Mouse (Mus musculus) forebrain, embryonic 13.5 days (tissue): ENCODE results near the gene Ifitm7. TPM values are rescaled to one million over a fixed set of nuclear protein-coding genes. Genes with fewer than 3 reads are reported as not detected.
A peak's percentile ranks its signal among the peaks of the same experiment; 100 is the strongest.
"Not testable (repeated sequence)": the region's sequence is repeated elsewhere in the genome, so short reads cannot be mapped to it uniquely, and the experiment has no call there.

Source experiments
- ATAC-seq: fragments of 200-750 bp; cut with Nextera tagmentation; 2 replicates; pipeline ENCODE4 v1.8.0; 2017
- H3K27ac ChIP-seq: fragments of 300-500 bp; sonication (generic); 2 replicates; pipeline ENCODE4 v1.5.1; 2015; ENCODE audit warnings: inconsistent platforms, mild to moderate bottlenecking, moderate library complexity
- H3K27me3 ChIP-seq: fragments of 300-500 bp; sonication (generic); 2 replicates; pipeline ENCODE4 v1.6.1; 2015; ENCODE audit warnings: mild to moderate bottlenecking, inconsistent platforms
- H3K36me3 ChIP-seq: fragments of 300-500 bp; sonication (generic); 2 replicates; pipeline ENCODE4 v1.6.1; 2015; ENCODE audit warnings: mild to moderate bottlenecking, inconsistent platforms; ENCODE audit not compliant: poor library complexity, severe bottlenecking
- H3K4me1 ChIP-seq: fragments of 300-500 bp; sonication (generic); 2 replicates; pipeline ENCODE4 v1.6.1; 2015; ENCODE audit warnings: inconsistent platforms
- H3K4me2 ChIP-seq: fragments of 300-500 bp; sonication (generic); 2 replicates; pipeline ENCODE4 v1.6.1; 2015; ENCODE audit warnings: inconsistent platforms, mild to moderate bottlenecking, moderate library complexity
- H3K4me3 ChIP-seq: fragments of 300-500 bp; sonication (generic); 2 replicates; pipeline ENCODE4 v1.5.1; 2015; ENCODE audit warnings: mild to moderate bottlenecking, inconsistent platforms
- H3K9ac ChIP-seq: fragments of 300-500 bp; sonication (generic); 2 replicates; pipeline ENCODE4 v1.6.1; 2015; ENCODE audit warnings: mild to moderate bottlenecking, inconsistent platforms
- H3K9me3 ChIP-seq: fragments of 300-500 bp; sonication (generic); replicated peaks from 2 replicates; pipeline ENCODE4 v1.6.1; 2016; ENCODE audit warnings: inconsistent platforms
- WGBS: fragments of 180-500 bp; shearing (Covaris S2); methylation state at CpG from one replicate; pipeline ENCODE4 v1.1.7; 2015; 5-methylcytosine and 5-hydroxymethylcytosine counted together
- polyA plus RNA-seq: library from polyadenylated mRNA; unstranded; fragments of >200 nt; fragmentation: Nextera tagmentation; extraction: Ambion mirVana; gene quantifications from 2 replicates; pipeline ENCODE4 v1.2.1, GENCODE M21; 2015

Gene Ifitm7
- polyA plus RNA-seq, 1 experiment from 2014 or later: 0.71 TPM

DNA sequence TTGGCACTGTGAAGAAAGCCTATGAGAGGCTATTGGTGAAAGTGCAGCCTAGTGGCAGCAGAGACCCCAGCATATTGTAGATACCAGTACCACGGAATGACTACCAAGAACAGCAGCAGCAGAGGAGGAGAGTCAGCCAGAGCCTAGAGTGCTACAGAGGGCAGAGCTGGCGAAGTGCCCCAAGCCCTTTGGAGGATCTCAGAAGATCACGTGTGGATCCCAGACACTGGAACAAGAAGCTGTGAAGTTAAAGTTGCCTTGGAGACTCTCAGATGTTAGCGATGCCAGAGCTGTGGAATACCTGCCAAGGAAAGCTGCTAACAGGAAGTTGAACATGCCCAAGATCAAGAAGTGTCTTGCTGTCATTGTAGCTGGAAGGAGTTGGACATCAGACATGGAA, 18.6 kb upstream of the Ifitm7 start:
- H3K27ac ChIP-seq: no peak overlapping the region
- no peak for ATAC-seq
- WGBS: 82% methylated on average over 4 of the region's 4 CpGs
- H3K4me2 ChIP-seq: no peak overlapping the region
- H3K9ac ChIP-seq: no peak overlapping the region
- no peak overlapping the region for H3K4me3 ChIP-seq
- H3K36me3 ChIP-seq: no peaks in the 10 kb centered on the region
- no peaks in the 10 kb centered on the region for H3K4me1 ChIP-seq
- H3K27me3 ChIP-seq: no peaks in the 10 kb centered on the region
- no peaks in the 10 kb centered on the region for H3K9me3 ChIP-seq

DNA sequence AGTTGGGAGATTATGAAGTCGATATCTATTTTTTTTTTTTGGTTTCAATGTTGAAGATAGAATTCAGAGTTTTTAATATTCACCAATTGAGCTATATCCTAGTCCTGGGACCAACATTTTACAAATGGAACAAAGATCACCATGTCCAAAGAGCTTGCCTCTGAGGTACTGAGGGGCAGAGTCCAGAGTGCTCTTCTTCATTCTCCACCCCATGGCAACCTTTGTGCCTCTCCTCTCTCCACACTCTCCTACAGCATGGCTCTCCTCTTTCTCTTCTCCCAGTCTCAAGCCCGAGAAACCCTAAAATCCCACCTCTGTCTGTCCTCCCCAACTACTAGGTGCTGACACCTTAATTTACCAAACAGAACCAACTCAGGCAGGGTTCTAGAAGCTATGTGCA, 18.0 kb upstream of the Ifitm7 start:
- no peaks in the 10 kb centered on the region for H3K27me3 ChIP-seq
- no peaks in the 10 kb centered on the region for H3K36me3 ChIP-seq
- H3K27ac ChIP-seq: no peak overlapping the region
- no peaks in the 10 kb centered on the region for H3K9me3 ChIP-seq
- no peak for ATAC-seq
- no peak overlapping the region for H3K4me3 ChIP-seq
- no peak overlapping the region for H3K9ac ChIP-seq
- WGBS: 85% methylated on average over 2 of the region's 2 CpGs
- no peaks in the 10 kb centered on the region for H3K4me1 ChIP-seq
- H3K4me2 ChIP-seq: no peak overlapping the region

DNA sequence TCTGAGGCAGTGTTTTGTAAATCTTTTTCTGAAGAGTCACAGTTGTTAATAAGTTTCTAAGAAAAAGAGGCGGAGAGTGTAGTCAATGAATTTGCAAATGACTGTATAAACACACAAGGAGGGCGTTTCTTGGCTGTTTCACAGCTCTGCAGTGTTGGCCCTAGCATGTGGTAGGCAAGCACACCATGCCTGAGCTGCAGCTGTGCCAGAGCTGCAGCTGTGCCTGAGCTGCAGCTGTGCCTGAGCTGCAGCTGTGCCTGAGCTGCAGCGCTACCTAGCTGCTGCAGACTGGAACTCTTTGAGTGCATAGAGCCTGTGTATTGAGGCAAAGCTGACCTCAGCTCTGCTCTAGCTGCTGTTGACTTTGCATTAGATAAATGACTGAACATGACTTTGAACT, 17.5 kb upstream of the Ifitm7 start:
- Histone ChIP-seq H3K9me3 (no peaks in the 10 kb centered on the region), H3K27me3 (no peaks in the 10 kb centered on the region), H3K4me2 (no peak overlapping the region), H3K27ac (no peak overlapping the region), H3K36me3 (no peaks in the 10 kb centered on the region), H3K4me1 (no peaks in the 10 kb centered on the region), H3K4me3 (no peak overlapping the region), H3K9ac (no peak overlapping the region)
- ATAC-seq: 0 out of 2 replicates have a peak, but pooled peaks have one; percentile 50
- WGBS: 26% methylated on average over 3 of the region's 3 CpGs

DNA sequence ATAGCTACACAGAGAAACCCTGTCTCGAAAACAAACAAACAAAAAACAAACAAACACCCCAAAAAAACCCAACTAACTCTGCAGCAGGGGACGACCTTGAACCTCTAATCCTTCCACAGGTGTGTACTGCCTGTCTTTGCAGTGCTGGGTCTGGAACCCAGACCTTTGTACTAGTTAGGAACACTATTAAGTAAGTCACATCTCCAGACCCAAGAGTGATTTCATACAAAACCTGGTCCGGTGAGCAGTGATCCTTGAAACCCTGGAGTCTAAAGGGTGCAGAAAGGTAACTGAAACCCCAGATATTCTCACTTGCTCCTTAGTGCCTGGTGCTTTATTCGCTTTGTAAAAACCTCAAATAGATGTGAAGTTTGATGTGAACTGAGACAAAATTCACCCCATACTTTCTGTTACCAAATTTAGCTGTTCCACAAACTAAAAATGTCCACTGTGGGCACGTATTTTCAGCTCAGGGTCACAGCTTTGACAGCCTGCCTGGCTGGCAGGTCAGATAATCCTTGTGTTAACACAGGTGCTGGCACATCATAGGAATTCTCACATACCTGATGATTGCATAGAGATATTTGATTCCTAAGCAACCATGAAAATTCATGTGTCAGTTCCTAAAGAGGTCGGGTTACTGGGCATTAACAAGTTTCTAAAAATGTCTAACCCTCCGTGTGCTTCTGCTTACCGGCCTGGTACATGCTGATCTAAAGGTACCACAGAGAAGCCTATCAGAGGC, 16.9 kb upstream of the Ifitm7 start:
- no peak for ATAC-seq
- no peak overlapping the region for H3K4me3 ChIP-seq
- H3K9me3 ChIP-seq: no peaks in the 10 kb centered on the region
- H3K9ac ChIP-seq: no peak overlapping the region
- H3K36me3 ChIP-seq: no peaks in the 10 kb centered on the region
- no peaks in the 10 kb centered on the region for H3K27me3 ChIP-seq
- no peak overlapping the region for H3K27ac ChIP-seq
- H3K4me1 ChIP-seq: no peaks in the 10 kb centered on the region
- no peak overlapping the region for H3K4me2 ChIP-seq
- 77% methylated on average over 8 of the region's 8 CpGs for WGBS

DNA sequence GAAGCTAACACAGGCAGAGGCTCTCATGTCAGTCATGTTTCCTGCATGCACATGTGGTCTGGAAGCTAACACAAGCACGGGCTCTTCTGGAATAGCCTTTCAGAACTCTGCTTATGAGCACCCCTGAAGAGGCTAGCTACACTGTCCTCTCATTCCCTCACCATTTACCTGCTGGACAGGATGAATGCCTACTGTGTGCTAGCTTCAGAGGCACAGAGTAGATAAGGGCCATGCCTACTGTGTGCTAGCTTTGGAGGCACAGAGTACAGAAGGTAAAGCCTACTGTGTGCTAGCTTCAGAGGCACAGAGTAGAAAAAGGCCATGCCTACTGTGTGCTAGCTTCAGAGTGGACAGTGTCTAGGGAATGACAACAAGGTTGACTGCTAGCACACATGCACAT, 7.8 kb upstream of the Ifitm7 start:
- no peak for ATAC-seq
- 89% methylated on average over 1 of the region's 1 CpGs for WGBS
- no peaks in the 10 kb centered on the region for H3K36me3 ChIP-seq
- no peaks in the 10 kb centered on the region for H3K9me3 ChIP-seq
- no peaks in the 10 kb centered on the region for H3K4me1 ChIP-seq
- no peak overlapping the region for H3K27ac ChIP-seq
- H3K4me3 ChIP-seq: no peak overlapping the region
- H3K9ac ChIP-seq: no peak overlapping the region
- no peaks in the 10 kb centered on the region for H3K27me3 ChIP-seq
- H3K4me2 ChIP-seq: no peak overlapping the region

DNA sequence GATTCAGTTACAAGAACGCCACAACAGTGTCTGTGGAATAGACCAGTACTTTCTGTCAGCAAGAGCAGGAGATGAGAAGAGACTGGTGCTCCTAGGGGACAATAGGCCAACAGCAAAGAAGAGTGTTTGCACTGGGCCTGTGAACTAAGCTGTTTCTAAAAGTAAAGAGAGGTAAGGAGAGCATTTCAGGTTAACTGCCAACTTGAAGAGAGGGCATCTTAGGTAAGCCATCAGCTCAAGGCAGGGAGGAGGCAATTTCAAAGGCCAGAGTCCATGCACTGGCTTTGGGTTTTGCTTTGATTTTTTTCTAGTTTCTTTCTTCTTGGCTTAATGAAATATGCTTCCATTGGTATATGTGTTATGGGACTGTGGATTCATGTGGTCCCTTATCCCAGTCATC, 7.4 kb upstream of the Ifitm7 start:
- no peaks in the 10 kb centered on the region for H3K9me3 ChIP-seq
- no peak overlapping the region for H3K27ac ChIP-seq
- no peak overlapping the region for H3K9ac ChIP-seq
- H3K27me3 ChIP-seq: no peaks in the 10 kb centered on the region
- no peak overlapping the region for H3K4me2 ChIP-seq
- no peaks in the 10 kb centered on the region for H3K4me1 ChIP-seq
- ATAC-seq: no peak
- 91% methylated on average over 1 of the region's 1 CpGs for WGBS
- no peaks in the 10 kb centered on the region for H3K36me3 ChIP-seq
- H3K4me3 ChIP-seq: no peak overlapping the region

DNA sequence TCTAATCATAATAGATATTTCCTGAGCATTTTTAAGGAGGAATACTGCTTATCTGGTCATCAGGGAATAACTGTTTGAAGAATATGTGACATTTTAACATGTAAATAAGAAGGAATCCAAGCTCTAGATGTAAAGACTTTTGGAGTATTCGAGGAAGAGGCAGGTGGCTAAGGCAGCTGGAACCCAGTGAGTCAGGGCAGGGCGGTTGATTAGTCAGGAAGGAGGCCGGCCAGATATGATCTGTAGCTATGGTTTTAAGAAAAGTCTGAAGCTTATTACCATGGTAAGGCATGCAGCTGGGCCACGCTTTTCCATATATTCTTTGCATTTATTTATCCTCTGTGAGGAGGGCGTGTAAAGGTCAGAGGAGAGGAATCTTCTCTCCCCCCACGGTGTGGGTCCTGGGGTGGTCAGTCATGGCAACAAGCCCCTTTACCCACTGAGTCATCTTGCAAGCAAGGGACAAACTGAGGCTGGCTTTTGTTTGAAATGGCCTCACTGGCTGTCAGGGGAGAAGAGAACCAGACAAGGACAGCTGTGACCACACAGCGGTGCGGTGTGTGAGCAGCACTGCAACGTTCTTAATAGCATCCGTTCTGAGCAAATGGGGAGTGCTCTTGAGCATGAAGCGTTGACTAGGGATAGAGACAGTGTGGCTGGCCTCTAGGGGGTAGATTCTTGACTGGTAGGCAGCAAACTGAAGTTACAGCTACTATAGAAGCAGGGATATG, 6.0 kb upstream of the Ifitm7 start:
- Histone ChIP-seq H3K36me3 (no peaks in the 10 kb centered on the region), H3K4me1 (peaks cover 12% of the 10 kb centered on the region), H3K9me3 (no peaks in the 10 kb centered on the region), H3K4me3 (no peak overlapping the region), H3K9ac (no peak overlapping the region), H3K27me3 (no peaks in the 10 kb centered on the region), H3K4me2 (no peak overlapping the region), H3K27ac (no peak overlapping the region)
- WGBS: 89% methylated on average over 11 of the region's 11 CpGs
- ATAC-seq: no peak

DNA sequence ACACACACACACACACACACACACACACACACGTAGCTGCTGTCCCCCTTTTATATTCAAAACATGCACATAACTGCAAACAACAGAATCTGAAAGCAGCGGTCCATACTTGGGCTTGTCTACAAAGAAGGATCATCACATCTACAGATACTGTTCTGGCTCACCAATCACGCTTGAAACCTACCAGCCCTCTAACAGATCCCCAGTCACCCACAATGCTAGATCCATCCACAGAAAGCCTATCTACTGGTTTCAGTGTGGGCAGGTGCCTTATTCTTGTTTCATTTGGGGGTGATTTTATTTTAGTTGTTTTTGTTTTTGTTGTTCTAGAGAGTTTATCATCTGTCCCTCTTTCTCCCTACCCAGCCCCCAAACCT, 503 bp downstream of the Ifitm7 start:
- peak overlapping the region; percentile 93 for H3K27ac ChIP-seq
- peak overlapping the region; percentile 70 for H3K4me2 ChIP-seq
- peak; percentile 63 for ATAC-seq
- H3K4me3 ChIP-seq: peak overlapping the region; percentile 66
- no peaks in the 10 kb centered on the region for H3K36me3 ChIP-seq
- WGBS: 41% methylated on average over 3 of the region's 3 CpGs
- peaks cover 19% of the 10 kb centered on the region for H3K4me1 ChIP-seq
- H3K27me3 ChIP-seq: no peaks in the 10 kb centered on the region
- peak overlapping the region; percentile 88 for H3K9ac ChIP-seq
- no peaks in the 10 kb centered on the region for H3K9me3 ChIP-seq

DNA sequence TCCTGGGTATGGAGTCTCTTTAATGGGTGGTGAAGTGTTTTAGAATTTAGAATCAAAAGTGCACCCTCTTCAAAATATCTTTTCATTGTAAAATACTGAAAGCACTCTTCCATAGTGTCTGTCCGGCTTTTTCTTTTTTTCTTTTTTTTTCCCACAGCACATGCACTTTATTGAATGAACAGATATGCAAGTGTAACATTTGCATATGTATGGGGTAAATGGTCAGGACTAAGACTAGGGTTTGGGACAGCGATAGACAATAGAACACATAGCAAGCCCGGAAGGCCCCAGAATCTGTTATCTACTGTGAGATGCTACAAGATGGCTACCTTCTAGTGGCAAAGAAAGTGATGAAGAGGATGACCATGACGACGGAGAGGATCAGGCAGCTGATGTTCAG, 3.5 kb downstream of the Ifitm7 start:
- Histone ChIP-seq H3K36me3 (no peaks in the 10 kb centered on the region), H3K4me2 (no peak overlapping the region), H3K9ac (no peak overlapping the region), H3K27ac (no peak overlapping the region), H3K4me3 (no peak overlapping the region), H3K4me1 (peaks cover 11% of the 10 kb centered on the region), H3K9me3 (no peaks in the 10 kb centered on the region), H3K27me3 (no peaks in the 10 kb centered on the region)
- no peak for ATAC-seq
- 79% methylated on average over 5 of the region's 5 CpGs for WGBS

DNA sequence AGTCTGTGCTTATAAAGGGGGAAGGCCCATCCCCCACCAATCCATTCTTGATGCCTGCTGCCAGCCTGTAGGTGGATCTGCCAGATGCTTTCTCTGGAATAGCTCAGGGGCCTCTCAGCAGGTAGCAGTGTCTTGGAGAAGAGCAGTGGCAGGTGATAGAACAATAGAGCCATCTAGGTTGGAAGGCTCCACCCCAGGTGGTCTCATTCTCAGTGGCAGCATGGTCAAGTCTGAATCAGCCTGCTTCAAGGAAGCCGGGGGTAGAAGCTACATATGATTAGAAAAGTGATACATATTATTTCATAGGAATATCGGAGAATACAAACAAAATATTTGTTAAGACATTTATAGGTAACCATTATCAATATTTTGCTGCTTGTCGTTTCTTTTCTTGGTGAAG, 5.0 kb downstream of the Ifitm7 start:
- not testable (repeated sequence) for H3K4me2 ChIP-seq, H3K27ac ChIP-seq, ATAC-seq, H3K27me3 ChIP-seq, H3K4me3 ChIP-seq, H3K9ac ChIP-seq, H3K4me1 ChIP-seq, H3K9me3 ChIP-seq, H3K36me3 ChIP-seq
- WGBS: 79% methylated on average over 3 of the region's 3 CpGs

DNA sequence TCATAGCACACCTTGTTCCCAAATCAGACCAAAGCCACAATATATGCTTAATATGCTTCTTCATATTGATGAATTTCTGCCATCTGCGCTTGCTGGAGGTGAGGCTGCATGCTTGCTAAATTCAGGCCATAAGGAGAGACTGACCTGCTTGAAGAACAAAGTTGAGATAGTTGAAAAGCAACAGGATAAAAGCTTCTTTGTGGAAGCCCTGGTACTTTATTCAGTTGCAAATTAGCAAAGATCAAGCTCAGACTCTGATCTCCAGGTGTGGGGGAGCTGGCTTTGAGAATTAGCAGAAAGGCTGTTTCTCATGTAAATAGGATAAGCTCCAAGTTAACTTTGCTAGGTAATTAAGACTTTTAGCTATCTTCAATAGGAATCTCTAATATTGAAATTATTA, 9.7 kb downstream of the Ifitm7 start:
- not testable (repeated sequence) for H3K4me1 ChIP-seq, H3K9ac ChIP-seq, H3K9me3 ChIP-seq, H3K27me3 ChIP-seq, H3K36me3 ChIP-seq, H3K4me3 ChIP-seq, H3K27ac ChIP-seq, ATAC-seq, H3K4me2 ChIP-seq
- WGBS: 46% methylated on average over 1 of the region's 1 CpGs

DNA sequence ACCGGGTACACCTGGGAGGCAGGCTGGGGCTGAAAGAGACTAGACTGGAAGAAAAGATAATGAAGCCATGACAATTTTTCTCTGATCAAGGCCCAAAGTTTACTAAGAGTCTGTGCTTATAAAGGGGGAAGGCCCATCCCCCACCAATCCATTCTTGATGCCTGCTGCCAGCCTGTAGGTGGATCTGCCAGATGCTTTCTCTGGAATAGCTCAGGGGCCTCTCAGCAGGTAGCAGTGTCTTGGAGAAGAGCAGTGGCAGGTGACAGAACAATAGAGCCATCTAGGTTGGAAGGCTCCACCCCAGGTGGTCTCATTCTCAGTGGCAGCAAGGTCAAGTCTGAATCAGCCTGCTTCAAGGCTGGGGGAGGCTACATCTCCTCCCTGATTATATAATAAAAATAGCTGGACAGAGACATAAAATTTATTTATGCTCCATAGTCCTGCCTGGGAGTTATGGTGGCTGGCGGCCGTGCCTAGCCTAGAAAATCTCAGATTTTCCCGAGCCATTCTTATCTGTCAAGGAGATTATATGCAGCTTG, 10.3 kb downstream of the Ifitm7 start:
- H3K4me3 ChIP-seq, H3K4me2 ChIP-seq, H3K36me3 ChIP-seq, H3K9ac ChIP-seq, H3K4me1 ChIP-seq, ATAC-seq, H3K27me3 ChIP-seq, H3K9me3 ChIP-seq, H3K27ac ChIP-seq: not testable (repeated sequence)
- WGBS: 84% methylated on average over 4 of the region's 4 CpGs
